In genomic region chr9:115314556-115314955, GRCm38 (mm10) we compare ENCODE assay signal across 9 mouse cellular contexts. TPM values are rescaled to one million over a fixed set of nuclear protein-coding genes. Genes with fewer than 3 reads are reported as not detected.
A peak's percentile ranks its signal among the peaks of the same experiment; 100 is the strongest.
DNase-seq lines count a peak whose midpoint lies in the region; ATAC-seq and TF ChIP-seq lines count a peak whose summit lies in the region.
"Had no signal": no experiment of that assay in that cellular context is flagged by ENCODE, and none has a peak within 500 bp of the region (broad histone marks: within the 10 kb centered on the region; RNA-seq: fewer than 3 reads in every experiment).

No protein-coding gene starts in this region.

- H3K4me2 ChIP-seq in lung, embryonic 14.5 days = peak overlapping the region; percentile 38
- H3K4me2 ChIP-seq in heart, postnatal 0 days (ENCODE audit: low read depth, low read length) = peak overlapping the region; percentile 37
- H3K4me2 ChIP-seq in liver, embryonic 15.5 days = peak overlapping the region; percentile 60
- H3K4me2 ChIP-seq in stomach, embryonic 16.5 days (ENCODE audit: low read depth, low read length) = peak overlapping the region; percentile 41

- H3K9me3 ChIP-seq in lung, embryonic 14.5 days (ENCODE audit: low read depth, low read length) = no peaks in the 10 kb centered on the region
- no peaks in the 10 kb centered on the region for H3K9me3 ChIP-seq in heart, postnatal 0 days (replicated peaks; ENCODE audit: control insufficient read depth, low read length)
- H3K9me3 ChIP-seq in liver, embryonic 15.5 days (replicated peaks) = no peaks in the 10 kb centered on the region
- 0 out of 2 replicates have a peak, but pooled peaks cover 9% of the 10 kb centered on the region for H3K9me3 ChIP-seq in stomach, embryonic 16.5 days (replicated peaks; ENCODE audit: control insufficient read depth, low read length)

- H3K36me3 ChIP-seq in lung, embryonic 14.5 days (ENCODE audit: insufficient read depth) = no peaks in the 10 kb centered on the region
- no peaks in the 10 kb centered on the region for H3K36me3 ChIP-seq in heart, postnatal 0 days (replicated peaks; ENCODE audit: control insufficient read depth, insufficient read depth, low read length)
- H3K36me3 ChIP-seq in liver, embryonic 15.5 days (replicated peaks) = no peaks in the 10 kb centered on the region
- H3K36me3 ChIP-seq in stomach, embryonic 16.5 days (ENCODE audit: control insufficient read depth, insufficient read depth, low read length) = no peaks in the 10 kb centered on the region

- TF ChIP-seq CTCF in lung, embryonic 14.5 days (IDR thresholded peaks at IDR 0.05; ENCODE audit: low read depth) = no peak
- no peak for TF ChIP-seq CTCF in heart, postnatal 0 days (IDR thresholded peaks at IDR 0.05; ENCODE audit: low read depth)

- no peak for ATAC-seq in lung, embryonic 14.5 days (ENCODE audit: insufficient read depth)
- no peak for ATAC-seq in heart, postnatal 0 days (ENCODE audit: insufficient read depth, low read depth)
- no peak for ATAC-seq in liver, embryonic 15.5 days (ENCODE audit: insufficient read depth)
- no peak for ATAC-seq in stomach, embryonic 16.5 days (ENCODE audit: insufficient read depth, low FRiP score)

- peak; percentile 82 for DNase-seq in lung, embryonic 14.5 days
- DNase-seq in lung, postnatal 14 days = no peak
- no peak for DNase-seq in heart, postnatal 0 days (ENCODE audit: low spot score)
- DNase-seq in adrenal gland, postnatal 4 days (ENCODE audit: low spot score in 2 of 2) = no peak
- DNase-seq in gastrocnemius, adult 8-10 months (ENCODE audit: low spot score in 2 of 2) = no peak
- DNase-seq in cerebellum, postnatal 14 days = no peak
- DNase-seq: cerebellum, postnatal 10 days had no signal

- 9% methylated on average over 10 of the region's 10 CpGs for WGBS in lung, embryonic 14.5 days
- WGBS in heart, postnatal 0 days = 12% methylated on average over 10 of the region's 10 CpGs
- 13% methylated on average over 10 of the region's 10 CpGs for WGBS in liver, embryonic 15.5 days (ENCODE audit: insufficient replicate concordance)
- WGBS in stomach, embryonic 16.5 days = 10% methylated on average over 10 of the region's 10 CpGs

- TF ChIP-seq EP300 in heart, postnatal 0 days (IDR thresholded peaks at IDR 0.05; ENCODE audit: low read depth) = no peak

- H3K4me1 ChIP-seq in lung, embryonic 14.5 days (ENCODE audit: insufficient read depth) = no peaks in the 10 kb centered on the region; the same call in 1 of the 2 replicates
- H3K4me1 ChIP-seq in heart, postnatal 0 days (ENCODE audit: control insufficient read depth, insufficient read depth) = peaks cover 5% of the 10 kb centered on the region; the same call in 1 of the 2 replicates
- H3K4me1 ChIP-seq in liver, embryonic 15.5 days (replicated peaks) = peaks cover 39% of the 10 kb centered on the region
- 0 out of 2 replicates have a peak, but pooled peaks cover 2% of the 10 kb centered on the region for H3K4me1 ChIP-seq in stomach, embryonic 16.5 days (ENCODE audit: control insufficient read depth, insufficient read depth, low read length)

- H3K9ac ChIP-seq in lung, embryonic 14.5 days = no peak overlapping the region
- H3K9ac ChIP-seq in heart, postnatal 0 days (replicated peaks; ENCODE audit: low read depth, low read length) = no peak overlapping the region
- H3K9ac ChIP-seq in liver, embryonic 15.5 days = no peak overlapping the region
- no peak overlapping the region for H3K9ac ChIP-seq in stomach, embryonic 16.5 days (ENCODE audit: low read length)

- H3K27ac ChIP-seq in lung, embryonic 14.5 days (ENCODE audit: low read depth) = 0 out of 2 replicates have a peak overlapping the region, but pooled peaks have one; percentile 27
- H3K27ac ChIP-seq in heart, postnatal 0 days (ENCODE audit: low read depth) = peak overlapping the region; percentile 30; the same call in 1 of the 2 replicates
- 0 out of 2 replicates have a peak overlapping the region, but pooled peaks have one; percentile 10 for H3K27ac ChIP-seq in liver, embryonic 15.5 days (replicated peaks)
- H3K27ac ChIP-seq in stomach, embryonic 16.5 days (ENCODE audit: low read length) = no peak overlapping the region

- peak overlapping the region; percentile 7; the same call in 1 of the 2 replicates for H3K4me3 ChIP-seq in lung, embryonic 14.5 days (ENCODE audit: low read depth, low read length)
- no peak overlapping the region for H3K4me3 ChIP-seq in heart, postnatal 0 days (ENCODE audit: low read depth, low read length)
- peak overlapping the region; percentile 44 for H3K4me3 ChIP-seq in liver, embryonic 15.5 days (replicated peaks)
- H3K4me3 ChIP-seq in stomach, embryonic 16.5 days (replicated peaks; ENCODE audit: low read length) = peak overlapping the region; percentile 16; the same call in 1 of the 2 replicates

- H3K27me3 ChIP-seq in lung, embryonic 14.5 days (ENCODE audit: insufficient read depth, low read length) = no peaks in the 10 kb centered on the region
- H3K27me3 ChIP-seq in heart, postnatal 0 days (ENCODE audit: control insufficient read depth, insufficient read depth, low read length) = no peaks in the 10 kb centered on the region
- H3K27me3 ChIP-seq in liver, embryonic 15.5 days = no peaks in the 10 kb centered on the region
- no peaks in the 10 kb centered on the region for H3K27me3 ChIP-seq in stomach, embryonic 16.5 days (ENCODE audit: control insufficient read depth, insufficient read depth, low read length)

RNA-seq across cellular contexts. Expression of gene Stt3b, which starts 4.3 kb away (rescaled TPM):
- 126 and 128 TPM in 2 replicates for polyA plus RNA-seq in lung, embryonic 14.5 days (2014; fragmentation: Nextera tagmentation; extraction: Ambion mirVana)
- 64.2 and 67.1 TPM in 2 replicates for total RNA-seq in heart, postnatal 0 days (2014; rRNA removed; ENCODE audit: low replicate concordance)
- 33.9 and 34.4 TPM in 2 replicates for polyA plus RNA-seq in heart, postnatal 0 days (2015; fragmentation: Nextera tagmentation; extraction: Ambion mirVana)
- polyA plus RNA-seq in liver, embryonic 15.5 days (2015; fragmentation: Nextera tagmentation; extraction: Ambion mirVana) = 61.0 and 66.4 TPM in 2 replicates
- polyA plus RNA-seq in stomach, embryonic 16.5 days (2015; fragmentation: Nextera tagmentation; extraction: Ambion mirVana) = 80.8 and 83.6 TPM in 2 replicates
- total RNA-seq in adrenal gland, postnatal 4 days (2021) = 100 to 1,000 TPM; 126 to 127 TPM
- total RNA-seq in gastrocnemius, adult 8-10 months (2022) = 10 to 100 TPM; 73.5 to 85.0 (median 80.5) TPM
